Mouse (Mus musculus) liver, embryonic 12.5 days (tissue): ENCODE data around the gene Rab43. TPM values are rescaled to one million over a fixed set of nuclear protein-coding genes. Genes with fewer than 3 reads are reported as not detected.
A peak's percentile ranks its signal among the peaks of the same experiment; 100 is the strongest.
"Not testable (repeated sequence)": the region's sequence is repeated elsewhere in the genome, so short reads cannot be mapped to it uniquely, and the experiment has no call there.

ENCODE experiments used
- ATAC-seq: fragments of 200-750 bp; cut with Nextera tagmentation; 2 replicates; pipeline ENCODE4 v1.8.0; 2017; ENCODE audit warnings: moderate number of reproducible peaks, mild to moderate bottlenecking, moderate library complexity
- H3K27ac ChIP-seq: fragments of 300-500 bp; sonication (generic); 2 replicates; pipeline ENCODE4 v1.5.1; 2016; ENCODE audit warnings: mild to moderate bottlenecking
- H3K27me3 ChIP-seq: fragments of 300-500 bp; sonication (generic); replicated peaks from 2 replicates; pipeline ENCODE4 v1.6.1; 2016; ENCODE audit warnings: mild to moderate bottlenecking, moderate library complexity
- H3K36me3 ChIP-seq: fragments of 300-500 bp; sonication (generic); 2 replicates; pipeline ENCODE4 v1.6.1; 2016; ENCODE audit warnings: mild to moderate bottlenecking, moderate library complexity
- H3K4me1 ChIP-seq: fragments of 300-500 bp; sonication (generic); 2 replicates; pipeline ENCODE4 v1.6.1; 2016
- H3K4me2 ChIP-seq: fragments of 300-500 bp; sonication (generic); 2 replicates; pipeline ENCODE4 v1.6.1; 2016; ENCODE audit warnings: mild to moderate bottlenecking, moderate library complexity
- H3K4me3 ChIP-seq: fragments of 300-500 bp; sonication (generic); 2 replicates; pipeline ENCODE4 v1.5.1; 2016; ENCODE audit warnings: mild to moderate bottlenecking, moderate library complexity
- H3K9ac ChIP-seq: fragments of 300-500 bp; sonication (generic); 2 replicates; pipeline ENCODE4 v1.6.1; 2016; ENCODE audit warnings: mild to moderate bottlenecking, moderate library complexity
- H3K9me3 ChIP-seq: fragments of 300-500 bp; sonication (generic); replicated peaks from 2 replicates; pipeline ENCODE4 v1.6.1; 2016; ENCODE audit warnings: mild to moderate bottlenecking, moderate library complexity
- WGBS: fragments of 180-500 bp; shearing (Covaris S2); methylation state at CpG from one replicate; pipeline ENCODE4 v1.1.7; 2016; ENCODE audit not compliant: insufficient replicate concordance; 5-methylcytosine and 5-hydroxymethylcytosine counted together
- polyA plus RNA-seq: library from polyadenylated mRNA; unstranded; fragments of >200 nt; fragmentation: Nextera tagmentation; extraction: Ambion mirVana; gene quantifications from 2 replicates; pipeline ENCODE4 v1.2.1, GENCODE M21; 2016

The Rab43 gene
- polyA plus RNA-seq, 1 experiment from 2014 or later, result 28.6 TPM

DNA sequence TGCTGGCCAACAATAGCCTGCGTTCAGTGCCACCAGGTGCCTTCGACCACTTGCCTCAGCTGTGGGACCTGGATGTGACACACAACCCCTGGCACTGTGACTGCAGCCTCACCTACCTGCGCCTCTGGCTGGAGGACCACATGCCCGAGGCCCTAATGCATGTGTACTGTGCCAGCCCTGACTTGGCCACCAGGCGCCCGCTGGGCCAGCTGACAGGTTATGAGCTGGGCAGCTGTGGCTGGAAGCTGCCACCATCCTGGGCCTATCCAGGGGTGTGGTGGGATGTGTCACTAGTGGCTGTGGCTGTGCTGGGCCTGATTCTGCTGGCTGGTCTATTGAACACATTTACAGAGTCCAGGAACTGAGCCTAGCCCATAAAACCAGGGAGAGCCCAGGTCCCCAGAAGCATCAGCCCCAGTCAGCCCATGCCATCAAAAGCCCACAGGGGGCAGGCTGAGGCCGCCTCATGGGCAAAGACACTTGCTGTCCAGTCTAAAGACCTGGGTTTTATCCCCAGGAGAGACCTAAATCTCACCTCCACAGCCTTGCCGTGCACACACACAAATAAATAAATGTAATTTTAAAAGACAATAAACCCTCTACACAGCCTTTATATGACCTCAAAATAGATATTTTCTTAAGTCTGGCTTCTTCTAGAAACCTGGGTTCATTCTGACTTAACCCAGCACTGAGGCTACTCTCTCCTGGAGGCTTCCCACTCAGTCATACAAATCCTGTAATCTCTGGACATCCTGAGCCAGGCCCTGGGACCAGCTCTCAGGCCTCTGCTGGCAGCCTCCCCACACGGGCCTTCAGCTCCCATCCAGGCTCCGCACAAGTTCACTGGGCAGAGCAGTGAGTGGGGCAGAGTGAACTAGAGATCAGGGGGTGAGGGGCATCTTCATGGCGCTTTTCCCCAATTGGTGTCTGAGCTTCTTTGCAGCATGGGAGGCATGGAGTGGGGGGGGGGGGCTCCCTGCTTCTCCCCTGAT is 32.5 kb downstream of the Rab43 start:
- no peaks in the 10 kb centered on the region for H3K36me3 ChIP-seq
- 0 out of 2 replicates have a peak overlapping the region, but pooled peaks have one; percentile 47 for H3K9ac ChIP-seq
- no peak for ATAC-seq
- 85% methylated on average over 11 of the region's 11 CpGs for WGBS
- peak overlapping the region; percentile 66 for H3K4me2 ChIP-seq
- peak overlapping the region; percentile 81 for H3K27ac ChIP-seq
- H3K9me3 ChIP-seq, result no peaks in the 10 kb centered on the region
- peaks cover 62% of the 10 kb centered on the region for H3K4me1 ChIP-seq
- H3K4me3 ChIP-seq, result no peak overlapping the region
- no peaks in the 10 kb centered on the region for H3K27me3 ChIP-seq

DNA sequence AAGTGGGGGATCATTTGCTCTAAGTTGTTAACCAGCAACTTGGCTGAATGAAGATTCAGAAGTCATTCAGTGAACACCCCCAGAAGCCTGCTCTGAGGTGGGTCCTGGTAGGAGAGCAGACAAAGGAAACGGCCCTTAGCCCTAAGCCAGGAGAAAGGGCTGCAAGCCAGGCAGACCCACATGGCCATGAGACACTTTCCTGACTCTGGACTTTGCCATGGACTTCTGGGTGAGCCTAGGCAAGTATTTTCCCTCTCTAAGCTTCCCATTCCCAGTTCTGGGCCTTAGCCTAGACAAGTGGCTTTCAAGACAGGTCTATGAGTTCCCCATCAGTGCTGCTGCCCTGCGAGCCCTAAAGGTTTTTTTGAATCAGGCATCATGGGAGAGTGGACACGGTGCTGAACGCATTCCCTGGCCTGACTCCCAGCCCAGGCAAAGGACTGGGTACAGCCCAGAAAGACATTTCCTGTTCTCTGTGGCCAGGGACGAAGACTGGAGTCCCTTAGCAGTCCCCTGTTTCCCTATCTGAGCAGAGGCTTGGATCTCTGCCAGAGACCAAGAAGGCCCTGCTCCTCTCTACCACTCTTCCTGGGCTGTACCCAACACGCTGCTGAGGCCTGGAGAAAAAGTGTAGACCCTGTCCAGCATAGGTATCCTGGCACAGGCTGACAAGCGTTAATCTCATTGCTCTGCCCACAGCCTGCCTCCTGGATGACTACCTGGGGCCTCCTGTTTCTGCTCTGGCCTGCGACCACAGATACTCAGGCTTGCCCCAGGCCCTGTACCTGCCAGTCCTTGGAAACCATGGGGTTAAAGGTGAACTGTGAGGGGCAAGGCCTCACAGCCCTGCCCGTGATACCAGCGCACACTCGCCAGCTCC is 33.4 kb downstream of the Rab43 start:
- no peaks in the 10 kb centered on the region for H3K27me3 ChIP-seq
- no peak for ATAC-seq
- peaks cover 54% of the 10 kb centered on the region for H3K4me1 ChIP-seq
- H3K36me3 ChIP-seq, result no peaks in the 10 kb centered on the region
- 61% methylated on average over 11 of the region's 11 CpGs for WGBS
- H3K9ac ChIP-seq, result peak overlapping the region; percentile 47
- H3K9me3 ChIP-seq, result no peaks in the 10 kb centered on the region
- peak overlapping the region; percentile 4; the same call in 1 of the 2 replicates for H3K4me3 ChIP-seq
- H3K4me2 ChIP-seq, result peak overlapping the region; percentile 66
- peak overlapping the region; percentile 81 for H3K27ac ChIP-seq

DNA sequence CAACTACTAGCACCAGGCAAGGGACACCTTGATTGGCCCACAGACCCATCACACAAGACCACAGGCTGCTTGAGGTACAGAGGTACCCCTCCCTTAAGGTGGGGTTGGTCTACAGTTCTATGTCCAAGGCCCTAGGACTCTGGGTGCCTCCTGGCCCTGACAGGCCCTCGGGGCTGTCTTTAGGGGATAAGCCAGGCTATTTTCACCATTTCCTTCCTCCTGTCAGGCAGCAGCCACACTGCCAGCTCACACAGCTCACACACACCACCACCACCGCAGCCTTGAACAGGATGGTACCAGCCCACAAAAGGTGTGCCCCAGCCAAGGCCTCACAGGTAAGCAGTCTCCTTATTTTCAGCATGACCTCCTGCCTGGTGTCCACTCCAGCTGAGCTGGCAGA is 34.1 kb downstream of the Rab43 start, which contains the start of gene Gp9:
Gp9 (plus strand) TSS at position 231 of the 400 bp plus-strand sequence.
- Histone ChIP-seq H3K4me1 (peaks cover 50% of the 10 kb centered on the region), H3K4me2 (peak within 1 kb of the TSS; percentile 66), H3K9me3 (no peaks in the 10 kb centered on the region), H3K36me3 (no peaks in the 10 kb centered on the region), H3K9ac (peak within 1 kb of the TSS; percentile 76), H3K4me3 (peak within 1 kb of the TSS; percentile 45), H3K27ac (peak within 1 kb of the TSS; percentile 95), H3K27me3 (no peaks in the 10 kb centered on the region)
- ATAC-seq, result no peak
- WGBS, result 18% methylated on average over 2 of the region's 2 CpGs

DNA sequence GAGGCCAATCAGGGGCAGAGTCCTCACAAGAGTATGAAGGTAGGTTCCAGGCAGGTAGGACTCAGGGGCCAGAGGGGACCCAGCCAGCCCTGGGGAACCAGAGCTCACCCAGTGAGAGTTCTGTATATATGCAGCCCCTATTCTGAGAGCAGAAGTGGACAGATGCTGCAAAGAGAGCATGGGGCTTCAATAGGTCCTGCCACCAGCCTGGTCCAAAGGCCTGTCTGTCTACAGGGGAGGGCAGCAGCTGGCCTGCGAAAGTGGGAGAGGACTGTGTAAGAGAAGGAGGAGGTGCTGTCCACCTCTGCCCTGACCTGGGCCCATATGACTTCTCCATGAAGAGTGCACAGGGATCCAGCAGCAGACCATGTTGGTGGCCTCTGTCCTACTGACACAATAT is 35.3 kb downstream of the Rab43 start:
- ATAC-seq, result peak; percentile 25; the same call in 1 of the 2 replicates
- peak overlapping the region; percentile 95 for H3K27ac ChIP-seq
- WGBS, result 39% methylated on average over 1 of the region's 1 CpGs

DNA sequence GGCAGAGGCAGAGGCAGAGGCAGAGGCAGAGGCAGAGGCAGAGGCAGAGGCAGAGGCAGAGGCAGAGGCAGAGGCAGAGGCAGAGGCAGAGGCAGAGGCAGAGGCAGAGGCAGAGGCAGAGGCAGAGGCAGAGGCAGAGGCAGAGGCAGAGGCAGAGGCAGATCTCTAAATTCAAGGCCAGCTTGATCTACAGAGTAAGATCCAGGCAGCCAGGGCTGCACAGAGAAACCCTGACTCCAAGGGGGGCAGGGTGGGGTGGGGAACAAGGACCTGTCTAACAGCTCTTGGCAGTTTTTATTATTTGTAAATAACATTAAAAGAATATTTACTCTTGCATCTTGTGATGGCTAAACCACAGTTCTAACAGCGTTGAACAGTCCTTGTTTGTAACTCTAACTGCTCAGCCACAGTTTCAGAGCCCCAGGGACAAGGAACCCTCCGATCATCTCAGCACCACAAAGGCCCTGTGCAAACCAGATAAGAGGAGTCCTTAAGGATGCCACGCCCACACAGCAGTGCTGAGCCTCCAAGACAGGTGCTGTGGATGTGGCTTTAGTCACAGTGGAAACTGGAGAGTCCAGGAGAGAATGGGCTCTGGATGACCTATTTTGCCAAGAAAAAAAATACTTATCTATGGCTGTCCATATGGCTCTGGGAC is 36.2 kb downstream of the Rab43 start:
- peak overlapping the region; percentile 66 for H3K4me2 ChIP-seq
- peak overlapping the region; percentile 45 for H3K4me3 ChIP-seq

More for the DNA sequence above, 35.3 kb downstream of the Rab43 start:
- peak overlapping the region; percentile 45 for H3K4me3 ChIP-seq
- peaks cover 50% of the 10 kb centered on the region for H3K4me1 ChIP-seq
- peak overlapping the region; percentile 76 for H3K9ac ChIP-seq
- no peaks in the 10 kb centered on the region for H3K36me3 ChIP-seq
- H3K4me2 ChIP-seq, result peak overlapping the region; percentile 66
- H3K9me3 ChIP-seq, result no peaks in the 10 kb centered on the region
- H3K27me3 ChIP-seq, result no peaks in the 10 kb centered on the region; the same call in 1 of the 2 replicates

DNA sequence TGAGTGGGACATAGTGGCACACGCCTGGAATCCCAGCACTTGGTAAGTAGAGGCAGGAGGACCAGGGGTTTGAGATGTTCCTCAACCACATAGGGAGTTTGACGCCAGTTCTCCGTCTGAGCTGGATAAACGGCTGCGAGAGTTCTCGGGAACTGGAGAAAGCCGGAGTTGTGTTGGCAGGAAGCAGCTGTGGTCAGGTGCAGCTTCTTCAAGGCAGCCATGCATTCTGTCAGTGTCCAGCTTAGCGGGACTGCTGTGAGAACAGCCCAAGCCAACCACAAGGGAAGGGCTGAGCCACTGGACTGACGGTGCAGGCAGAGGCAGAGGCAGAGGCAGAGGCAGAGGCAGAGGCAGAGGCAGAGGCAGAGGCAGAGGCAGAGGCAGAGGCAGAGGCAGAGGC is 37.1 kb downstream of the Rab43 start:
- Histone ChIP-seq H3K27me3 (no peaks in the 10 kb centered on the region; the same call in 1 of the 2 replicates), H3K9ac (no peak overlapping the region), H3K27ac (no peak overlapping the region), H3K36me3 (no peaks in the 10 kb centered on the region), H3K4me1 (peaks cover 54% of the 10 kb centered on the region), H3K4me2 (no peak overlapping the region), H3K9me3 (no peaks in the 10 kb centered on the region), H3K4me3 (no peak overlapping the region)
- WGBS, result 45% methylated on average over 9 of the region's 9 CpGs
- no peak for ATAC-seq

More for the DNA sequence above, 36.2 kb downstream of the Rab43 start:
- 10% methylated on average over 3 of the region's 3 CpGs for WGBS
- Histone ChIP-seq H3K4me1 (peaks cover 50% of the 10 kb centered on the region), H3K27ac (peak overlapping the region; percentile 95), H3K27me3 (no peaks in the 10 kb centered on the region; the same call in 1 of the 2 replicates), H3K36me3 (no peaks in the 10 kb centered on the region), H3K9me3 (no peaks in the 10 kb centered on the region), H3K9ac (peak overlapping the region; percentile 76)
- ATAC-seq, result peak; percentile 98

DNA sequence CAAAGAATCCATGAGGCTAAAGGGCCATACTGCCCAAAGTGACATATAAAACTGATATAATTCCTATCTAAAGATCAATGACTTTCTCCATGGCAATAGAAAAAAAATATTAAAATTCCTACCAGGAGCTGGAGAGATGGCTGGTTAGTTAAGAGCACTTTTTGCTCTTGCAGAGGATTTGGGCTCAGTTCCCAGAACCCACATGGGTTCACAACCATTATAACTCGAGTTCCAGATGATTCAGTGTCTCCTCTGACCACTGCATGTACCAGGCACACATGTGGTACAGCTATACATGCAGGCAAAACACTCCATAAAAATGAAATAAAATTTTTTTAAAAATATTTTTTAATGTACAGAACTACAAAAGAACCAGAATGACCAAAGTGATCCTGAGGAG is 37.5 kb downstream of the Rab43 start:
- Histone ChIP-seq H3K27me3 (no peaks in the 10 kb centered on the region; the same call in 1 of the 2 replicates), H3K27ac (no peak overlapping the region), H3K4me3 (no peak overlapping the region), H3K4me1 (peaks cover 50% of the 10 kb centered on the region), H3K36me3 (no peaks in the 10 kb centered on the region), H3K9ac (no peak overlapping the region), H3K9me3 (no peaks in the 10 kb centered on the region), H3K4me2 (no peak overlapping the region)
- 48% methylated on average over 1 of the region's 1 CpGs for WGBS
- ATAC-seq, result no peak

DNA sequence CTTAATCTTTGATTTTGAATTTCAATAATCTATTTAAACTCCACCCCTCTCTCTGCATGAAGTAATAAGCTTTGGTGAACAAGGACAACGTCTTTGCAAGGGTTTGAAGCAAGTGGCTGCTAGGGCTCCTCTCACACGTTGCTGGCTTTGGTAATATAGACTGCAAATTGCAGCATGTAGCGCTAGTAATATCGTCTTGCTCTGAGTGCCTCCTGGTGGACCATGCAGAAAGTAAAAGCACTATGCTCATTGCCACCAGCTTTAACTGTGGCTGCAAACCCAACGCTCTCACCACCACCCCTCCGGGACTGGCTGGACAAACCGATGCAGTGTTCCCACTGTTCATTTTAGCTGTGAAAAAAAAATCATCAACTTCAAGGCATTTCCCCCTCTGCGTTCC is 41.3 kb downstream of the Rab43 start:
- no peak; the same call in 1 of the 2 replicates for ATAC-seq

DNA sequence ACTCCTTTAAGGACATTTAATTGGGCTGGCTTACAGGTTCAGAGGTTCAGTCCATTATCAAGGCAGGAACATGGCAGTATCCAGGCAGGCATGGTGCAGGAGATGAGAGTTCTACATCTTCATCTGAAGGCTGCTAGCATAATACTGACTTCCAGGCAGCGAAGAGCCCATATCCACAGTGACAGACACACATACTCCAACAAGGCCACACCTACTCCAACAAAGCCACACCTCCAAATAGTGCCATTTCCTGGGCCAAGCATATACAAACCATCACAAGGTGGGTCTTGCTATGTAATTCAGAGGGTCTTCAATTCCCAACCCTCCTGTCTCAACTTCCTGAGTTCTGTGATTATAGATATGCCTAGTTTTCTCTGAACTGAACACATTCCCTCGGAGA is 47.7 kb downstream of the Rab43 start:
- not testable (repeated sequence) for H3K4me2 ChIP-seq, H3K27me3 ChIP-seq, H3K9ac ChIP-seq, H3K36me3 ChIP-seq, H3K4me3 ChIP-seq, H3K9me3 ChIP-seq, ATAC-seq
- 91% methylated on average over 2 of the region's 2 CpGs for WGBS
- Histone ChIP-seq H3K4me1 (peaks cover 43% of the 10 kb centered on the region), H3K27ac (peak overlapping the region; percentile 89)

More for the DNA sequence above, 41.3 kb downstream of the Rab43 start:
- H3K4me3 ChIP-seq, result no peak overlapping the region
- H3K4me1 ChIP-seq, result peaks cover 12% of the 10 kb centered on the region
- H3K9ac ChIP-seq, result no peak overlapping the region
- H3K9me3 ChIP-seq, result no peaks in the 10 kb centered on the region
- no peaks in the 10 kb centered on the region; the same call in 1 of the 2 replicates for H3K27me3 ChIP-seq
- no peak overlapping the region for H3K27ac ChIP-seq
- WGBS, result 46% methylated on average over 8 of the region's 8 CpGs
- no peaks in the 10 kb centered on the region for H3K36me3 ChIP-seq
- no peak overlapping the region for H3K4me2 ChIP-seq

DNA sequence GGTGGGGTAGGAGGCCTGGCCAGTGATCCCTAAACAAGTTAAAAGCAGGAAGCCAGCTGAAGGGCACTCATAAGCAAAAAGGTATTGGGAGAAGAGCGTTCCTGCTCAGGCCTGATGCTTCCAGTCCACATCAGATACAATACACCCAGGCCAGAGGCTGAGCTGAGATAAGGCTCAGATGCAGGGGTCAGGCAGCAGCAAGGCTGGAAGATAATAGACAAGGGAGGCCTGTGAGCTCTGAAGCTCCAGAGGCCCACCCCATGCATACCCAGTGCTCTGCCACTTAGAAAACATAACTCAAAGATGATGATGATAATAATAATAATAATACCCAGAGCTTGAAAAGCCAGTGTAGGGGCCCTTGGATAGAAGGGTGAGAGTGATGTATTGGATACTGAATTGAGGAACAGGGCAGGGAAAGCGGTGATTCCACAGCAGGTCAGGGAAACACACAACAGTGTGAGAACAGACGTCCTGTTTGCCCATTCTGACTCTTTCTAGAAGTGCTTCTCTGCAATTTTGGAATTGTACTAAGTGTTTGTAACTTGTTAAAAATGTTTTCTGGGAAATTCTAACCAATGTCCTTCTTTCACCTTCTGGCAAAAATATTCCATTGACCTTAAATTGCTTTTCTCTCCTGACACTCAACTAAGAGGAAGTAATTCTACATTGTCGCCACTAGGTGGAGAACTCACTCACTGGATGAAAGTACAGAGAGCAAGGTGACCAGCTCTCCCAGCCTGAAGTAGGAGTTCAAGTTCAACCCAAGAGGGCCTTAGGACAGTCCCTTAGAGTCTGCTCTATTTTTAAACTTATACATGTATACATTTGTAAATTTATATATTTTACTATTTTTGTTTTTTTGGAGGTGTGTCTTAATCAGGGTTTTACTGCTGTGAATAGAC is 48.3 kb downstream of the Rab43 start:
- H3K9ac ChIP-seq, result peak overlapping the region; percentile 59
- no peak overlapping the region for H3K4me3 ChIP-seq

More for the DNA sequence above, 48.3 kb downstream of the Rab43 start:
- Histone ChIP-seq H3K36me3 (no peaks in the 10 kb centered on the region), H3K4me2 (peak overlapping the region; percentile 50), H3K27me3 (no peaks in the 10 kb centered on the region; the same call in 1 of the 2 replicates), H3K9me3 (no peaks in the 10 kb centered on the region; the same call in 1 of the 2 replicates), H3K27ac (peak overlapping the region; percentile 89), H3K4me1 (peaks cover 47% of the 10 kb centered on the region)
- 40% methylated on average over 4 of the region's 4 CpGs for WGBS
- ATAC-seq, result peak; percentile 98
